Mouse (Mus musculus) heart, adult 8-10 months (tissue): ENCODE measurements around the gene Ggta1. TPM values are rescaled to one million over a fixed set of nuclear protein-coding genes. Genes with fewer than 3 reads are reported as not detected.
"Not testable (repeated sequence)": the region's sequence is repeated elsewhere in the genome, so short reads cannot be mapped to it uniquely, and the experiment has no call there.

ENCODE experiments used
- DNase-seq: peaks from one replicate; pipeline ENCODE4 v3.0.0; 2022; ENCODE audit warnings: low spot score
- total RNA-seq, 4 experiments: library from RNA; stranded (reverse); gene quantifications; 2 replicates each; pipeline ENCODE4 v1.2.4; 2022

Ggta1 gene
- total RNA-seq, 4 experiments from 2014 or later, result 9.9 to 18.2 (median 14.5) TPM

DNA sequence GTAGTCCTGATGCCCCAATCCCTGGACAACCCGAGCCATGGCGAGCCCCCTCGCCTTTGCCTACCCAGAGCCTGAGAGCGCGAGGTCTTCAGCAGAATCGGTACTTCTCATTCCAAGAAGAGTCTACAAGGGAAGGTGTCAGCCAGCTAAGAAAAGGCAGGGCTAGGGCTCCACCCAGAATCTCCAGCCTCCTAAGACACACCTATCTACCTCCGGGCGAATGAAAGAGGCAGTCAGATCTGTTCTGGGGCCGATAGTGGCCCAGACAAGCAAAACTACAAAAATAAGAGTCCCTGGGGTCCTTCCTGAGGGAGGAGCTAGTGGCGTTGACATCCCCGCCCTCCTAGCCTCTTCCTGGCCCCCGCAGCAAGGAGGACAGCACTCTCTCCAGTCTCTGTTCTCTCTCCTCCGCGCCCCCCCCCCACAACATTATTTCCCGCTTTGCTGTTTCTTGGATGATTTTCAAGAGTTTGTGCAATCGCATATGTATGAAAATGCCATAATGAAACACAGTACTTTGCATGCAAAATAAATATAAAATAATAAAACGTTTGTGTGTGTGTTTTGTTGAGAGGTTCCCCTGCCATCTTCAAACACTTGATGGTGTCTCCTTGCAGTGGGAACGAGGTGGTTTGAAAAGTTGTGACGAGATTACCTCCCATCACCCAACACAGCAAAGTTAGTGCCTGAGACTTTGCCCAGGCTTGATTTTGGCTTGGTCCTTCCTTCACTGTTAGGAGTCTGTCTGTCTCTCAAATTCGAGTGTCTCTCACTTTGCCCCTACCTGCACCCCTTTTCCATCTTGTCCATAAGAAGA is 1.7 kb downstream of the Ggta1 start:
- DNase-seq, result peak; percentile 44

DNA sequence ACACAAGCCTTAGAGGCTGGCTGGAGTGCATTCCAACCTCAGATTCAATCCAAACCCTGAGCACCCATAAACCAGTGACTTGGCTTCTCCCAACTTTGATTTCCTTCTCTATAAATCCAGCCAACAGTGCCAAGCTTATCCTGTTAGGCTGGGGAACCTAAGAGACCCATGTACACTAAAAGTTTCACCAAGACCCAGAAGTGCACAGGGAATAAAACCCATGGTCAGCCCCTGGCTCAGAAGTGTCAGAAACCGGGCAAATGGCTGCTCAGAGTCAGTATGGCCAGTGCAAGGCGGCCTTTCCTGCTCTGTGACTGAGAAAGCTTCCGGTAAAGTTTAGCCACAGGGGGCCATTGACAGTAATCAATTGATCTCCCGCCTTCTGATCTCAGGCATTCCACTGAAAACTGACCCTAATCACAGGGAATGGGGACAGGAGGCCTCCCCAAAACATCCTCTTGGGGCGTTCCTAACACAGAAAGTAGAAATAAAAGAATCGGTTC is 2.6 kb downstream of the Ggta1 start:
- DNase-seq, result no peak

DNA sequence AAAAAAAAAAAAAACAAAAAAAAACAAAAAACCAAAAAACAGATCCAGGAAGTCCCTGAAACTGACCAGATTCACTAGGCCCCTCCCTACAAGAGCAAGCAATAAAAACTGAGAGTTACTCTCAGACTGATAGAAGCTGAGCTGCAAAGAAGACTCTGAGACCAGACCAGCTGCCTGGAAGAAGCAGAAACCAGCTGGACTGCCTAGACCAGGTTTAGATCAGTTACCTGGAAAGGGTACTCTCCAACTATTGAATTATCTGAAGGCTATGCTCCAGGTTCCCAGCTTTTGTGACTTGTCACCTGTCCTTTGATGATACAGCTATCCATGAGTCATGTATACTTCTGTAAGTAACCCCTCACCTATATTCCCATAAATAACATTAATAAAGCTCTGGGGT is 3.7 kb downstream of the Ggta1 start:
- no peak for DNase-seq

DNA sequence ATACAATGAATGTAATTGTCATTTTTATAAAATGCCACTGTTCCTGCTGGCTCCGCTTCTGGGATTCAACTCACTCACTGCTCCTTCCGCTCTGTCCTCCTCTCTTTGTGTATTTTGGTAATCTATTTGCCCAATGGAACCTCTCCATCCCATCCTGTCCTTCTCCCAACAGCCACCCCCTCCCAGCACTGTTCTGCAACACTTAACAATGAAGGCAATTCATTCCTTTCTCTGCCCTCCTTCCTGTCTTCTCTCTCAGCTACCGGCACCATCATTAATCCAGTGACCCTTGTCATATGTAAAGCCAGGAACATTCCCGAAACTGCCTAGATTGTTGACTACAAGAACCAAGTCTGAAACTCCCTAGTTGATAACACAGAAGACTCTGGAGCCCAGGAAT is 4.6 kb downstream of the Ggta1 start:
- DNase-seq, result no peak

DNA sequence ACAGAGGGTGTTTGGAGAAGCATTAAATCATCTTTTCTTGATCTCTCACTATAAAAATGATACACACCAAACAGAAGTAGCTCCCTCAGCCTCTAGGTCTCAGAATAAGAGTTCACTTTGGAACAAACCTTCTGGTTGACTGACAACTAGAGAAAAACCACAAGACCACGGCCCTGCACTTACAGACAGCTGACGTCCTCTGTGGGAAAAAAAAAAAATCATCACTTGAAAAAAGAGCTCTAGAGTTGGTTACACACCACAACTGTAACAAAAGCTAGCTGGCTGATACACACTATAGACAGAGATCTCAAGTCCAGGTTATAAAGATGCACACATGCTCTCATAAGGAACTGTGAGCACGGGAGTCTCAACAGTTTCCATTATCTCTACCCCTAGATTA is 9.3 kb downstream of the Ggta1 start:
- DNase-seq, result no peak

DNA sequence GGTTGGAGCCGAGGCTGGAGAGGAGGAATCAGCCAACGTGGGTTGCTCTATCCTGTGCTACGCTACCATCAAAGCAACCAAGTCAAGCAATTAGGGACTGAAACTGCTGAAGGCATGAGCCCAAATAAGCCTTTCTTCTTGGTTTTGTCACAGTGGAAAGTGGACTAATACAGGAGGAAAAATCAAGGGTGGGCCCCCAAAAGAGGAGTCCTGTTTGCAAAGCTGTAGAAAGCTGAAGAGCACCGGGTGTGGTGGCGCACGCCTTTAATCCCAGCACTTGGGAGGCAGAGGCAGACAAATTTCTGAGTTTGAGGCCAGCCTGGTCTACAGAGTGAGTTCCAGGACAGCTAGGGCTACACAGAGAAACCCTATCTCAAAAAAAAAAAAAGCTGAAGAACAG is 10.3 kb downstream of the Ggta1 start:
- DNase-seq, result not testable (repeated sequence)

DNA sequence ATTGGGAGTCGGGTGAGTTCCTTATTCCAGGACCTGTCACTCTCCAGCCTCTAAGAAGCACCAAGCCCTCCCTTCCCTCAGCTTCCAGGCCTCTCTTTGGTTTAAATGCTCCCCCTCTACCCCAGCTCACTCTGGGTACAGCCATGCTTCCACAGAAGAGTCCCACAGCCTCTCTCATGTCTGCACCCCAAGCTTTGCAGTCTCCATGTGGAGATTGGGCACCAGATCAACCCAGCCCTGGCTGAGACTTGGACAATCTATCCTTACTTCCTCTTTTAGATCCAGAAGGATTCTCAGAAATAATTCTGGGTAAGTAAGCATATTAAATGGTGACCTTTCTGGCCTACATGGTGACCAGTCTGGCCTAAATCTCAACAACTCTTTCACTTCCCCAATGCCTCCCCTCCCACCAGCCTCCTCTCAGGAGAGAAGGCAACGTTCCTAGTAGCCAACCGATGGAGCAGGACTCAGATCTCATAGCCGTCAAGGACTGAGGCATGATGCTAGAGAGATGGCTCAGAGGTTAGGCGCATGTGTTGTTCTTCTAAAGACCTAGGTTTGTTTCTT is 11.5 kb downstream of the Ggta1 start:
- no peak for DNase-seq

DNA sequence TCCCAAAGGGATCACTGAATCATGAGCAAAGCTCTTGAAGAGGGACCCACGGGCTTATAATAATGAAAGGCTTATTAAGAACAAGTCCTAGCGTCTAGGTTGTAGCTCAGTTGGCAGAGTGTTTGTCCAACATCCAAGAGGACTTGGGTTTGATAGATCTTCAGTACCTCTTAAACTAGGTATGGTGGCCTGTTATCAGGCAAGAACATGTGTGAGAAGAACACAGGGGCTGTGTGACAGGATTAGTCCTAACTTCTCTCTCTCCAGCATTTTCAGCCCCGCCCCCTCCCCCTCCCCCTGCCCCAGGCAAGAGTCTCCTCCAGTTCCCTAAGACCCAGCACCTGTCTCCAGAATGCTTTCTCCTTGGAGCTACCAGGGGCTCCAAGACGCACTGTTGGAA is 12.2 kb downstream of the Ggta1 start:
- DNase-seq, result no peak

DNA sequence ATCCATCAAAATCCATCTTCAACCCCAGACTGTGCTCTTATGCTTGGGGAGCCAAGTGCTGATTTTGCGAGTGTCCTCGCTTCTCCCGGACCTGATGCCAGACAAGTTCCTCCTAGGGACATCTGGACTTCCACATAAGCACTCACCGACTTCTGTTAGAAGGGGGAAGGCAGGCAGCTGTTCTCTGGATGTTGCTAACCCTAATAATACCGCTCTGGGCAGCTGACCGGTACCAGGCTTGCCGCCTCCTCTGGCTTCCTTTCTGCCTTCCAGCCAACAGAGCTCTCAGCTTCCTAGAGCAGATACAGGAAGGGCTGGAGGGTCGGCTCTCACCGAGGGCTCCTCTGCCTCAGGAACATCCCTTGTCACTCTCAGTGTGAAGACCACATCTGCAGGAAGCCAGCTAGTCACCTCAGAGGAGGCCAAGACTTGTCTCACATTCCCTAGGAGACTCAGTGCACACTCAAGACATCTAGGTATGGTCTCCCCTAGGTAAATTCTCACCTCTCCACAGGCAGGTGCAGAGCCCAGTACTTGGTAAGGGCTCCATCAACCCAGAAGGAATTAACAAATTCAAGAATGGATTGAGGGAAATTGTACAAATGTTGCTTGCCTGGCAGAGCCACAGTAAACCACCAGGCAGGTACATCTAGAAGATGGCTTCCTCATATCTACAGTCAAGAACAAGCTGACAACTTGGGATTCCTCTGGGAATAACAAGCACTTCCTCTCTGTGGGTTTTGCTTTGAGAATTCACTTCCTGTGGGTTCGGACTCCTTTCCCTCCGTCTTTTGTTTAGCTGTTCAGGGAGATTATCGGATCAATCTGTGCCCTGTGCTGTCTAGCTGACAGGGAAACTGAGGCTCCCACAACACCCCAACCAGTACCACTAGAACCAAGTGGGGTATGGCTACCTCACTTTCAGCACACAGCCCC is 13.1 kb downstream of the Ggta1 start:
- DNase-seq, result no peak

DNA sequence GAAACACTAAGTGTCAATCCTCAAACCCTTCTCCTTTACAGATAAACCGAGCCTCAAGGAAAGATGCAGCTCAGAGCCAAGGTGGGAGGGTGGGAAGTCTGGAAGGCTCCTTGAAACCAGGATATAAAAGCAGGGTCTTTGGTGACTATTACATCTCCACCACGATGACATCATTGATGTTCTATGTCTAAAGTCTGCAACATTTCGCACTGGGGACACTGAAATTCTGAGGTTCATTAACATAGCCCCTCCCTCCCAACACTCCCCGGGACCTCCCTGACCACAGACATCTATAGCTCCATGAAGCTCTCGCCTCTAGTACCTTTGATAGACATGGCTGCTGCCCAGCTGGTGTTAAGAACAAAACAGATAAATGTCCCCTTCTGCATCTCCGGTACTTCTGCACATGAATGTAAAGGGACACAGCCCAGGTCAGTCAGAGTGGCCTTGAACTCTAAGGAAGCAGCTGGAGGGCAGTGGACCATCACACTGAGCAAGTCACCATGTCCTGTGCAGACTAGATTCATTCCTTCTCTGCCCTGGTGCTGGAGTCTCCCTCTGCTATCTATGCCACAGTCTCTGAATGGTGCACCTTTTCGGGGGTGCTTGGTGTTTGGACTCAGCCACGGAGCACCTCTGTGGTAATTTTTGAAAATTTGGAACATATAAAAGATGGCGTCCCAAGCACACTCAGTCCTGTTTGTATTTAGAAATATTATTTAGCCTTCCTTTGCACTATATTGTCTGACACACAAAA is 13.9 kb downstream of the Ggta1 start:
- DNase-seq, result no peak

DNA sequence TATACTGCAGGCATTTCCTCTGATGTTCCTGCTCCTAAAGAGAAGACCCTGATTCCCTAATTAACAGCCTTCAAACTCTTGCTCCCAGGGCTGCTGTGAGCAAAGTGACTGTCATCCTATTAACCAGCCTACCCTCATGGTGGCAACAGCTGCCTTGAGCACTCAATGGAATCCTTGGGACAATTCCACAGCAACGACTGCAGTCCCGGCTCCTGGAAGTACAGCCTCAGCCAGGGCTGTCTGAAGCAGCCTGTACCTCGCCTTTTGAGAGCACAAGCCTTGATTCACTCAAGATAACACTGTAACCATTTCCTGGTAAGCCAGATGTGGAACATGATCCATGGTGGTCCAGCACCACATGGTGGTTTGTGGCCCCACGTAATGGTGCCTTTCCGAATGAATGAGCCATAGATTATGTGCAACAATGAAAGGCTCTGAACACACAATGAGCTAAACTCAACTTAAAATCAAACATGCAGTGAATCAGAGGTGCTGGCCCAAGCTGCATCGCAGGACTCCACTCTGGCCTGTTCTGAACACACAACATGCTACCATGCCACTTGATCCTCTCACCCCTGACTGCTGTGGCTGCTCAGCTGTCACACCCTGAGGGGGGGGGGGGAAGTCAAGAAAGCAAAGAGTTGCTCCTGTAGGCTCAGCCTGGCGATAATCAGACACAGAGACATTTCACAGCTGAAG is 14.7 kb downstream of the Ggta1 start:
- no peak for DNase-seq

DNA sequence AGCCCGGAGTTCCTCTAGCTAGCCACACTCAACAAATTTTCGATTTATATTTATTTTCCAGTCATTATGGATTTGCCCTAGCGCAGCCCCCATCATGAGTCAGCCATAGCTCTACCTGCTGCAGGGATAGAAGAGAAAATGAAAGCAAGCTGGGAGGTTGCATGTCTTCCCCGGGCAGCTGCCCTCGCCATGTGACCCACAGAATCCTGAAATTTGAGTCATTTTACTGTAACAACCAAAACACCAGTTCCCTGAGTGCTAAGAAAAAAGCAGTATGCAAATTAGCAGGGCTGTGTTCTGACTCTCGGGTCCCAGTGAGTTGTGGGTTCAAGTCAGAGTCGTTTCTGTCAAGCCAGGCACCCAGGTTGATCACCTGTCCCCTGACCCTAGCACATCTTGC is 15.6 kb downstream of the Ggta1 start:
- DNase-seq, result no peak

DNA sequence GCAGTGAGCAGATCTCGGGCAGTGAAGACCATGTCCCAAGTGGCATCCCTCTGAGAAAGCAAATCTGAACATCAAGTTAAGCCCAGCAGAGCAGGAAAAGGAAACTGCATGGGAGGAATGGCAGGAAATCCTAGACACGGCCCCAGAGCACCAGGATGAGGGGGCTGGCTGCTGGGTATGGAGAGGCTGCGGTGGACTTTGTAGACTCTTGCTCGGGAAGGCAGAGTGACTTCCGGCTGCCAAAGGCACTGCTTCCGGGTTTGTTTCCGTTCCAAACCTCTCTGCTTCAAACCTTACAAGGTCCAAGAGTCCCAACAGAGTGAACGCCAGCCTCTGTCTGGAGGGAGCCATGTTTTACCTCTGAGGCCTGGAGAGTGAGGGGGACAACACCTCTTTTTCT is 16.2 kb downstream of the Ggta1 start:
- DNase-seq, result peak; percentile 66

DNA sequence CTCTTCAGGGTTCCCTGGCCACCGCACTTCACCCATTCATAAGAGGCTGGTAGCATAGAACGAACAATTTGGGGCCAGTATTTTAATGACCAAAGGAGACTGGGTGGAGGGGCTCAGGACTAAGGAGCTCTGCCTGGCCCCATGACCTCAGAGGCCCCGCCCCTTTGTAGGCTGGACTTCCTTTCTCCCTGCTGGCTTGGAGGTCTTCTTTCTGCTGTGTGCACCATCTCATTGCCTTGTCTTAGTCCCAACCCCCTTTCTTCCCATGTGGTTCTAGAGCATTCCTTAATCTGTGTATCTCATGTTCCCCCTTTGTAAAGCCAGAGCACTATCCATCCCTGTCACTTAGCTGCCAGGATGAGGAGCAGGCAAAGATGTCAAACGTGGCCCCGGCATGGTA is 16.7 kb downstream of the Ggta1 start:
- no peak for DNase-seq

DNA sequence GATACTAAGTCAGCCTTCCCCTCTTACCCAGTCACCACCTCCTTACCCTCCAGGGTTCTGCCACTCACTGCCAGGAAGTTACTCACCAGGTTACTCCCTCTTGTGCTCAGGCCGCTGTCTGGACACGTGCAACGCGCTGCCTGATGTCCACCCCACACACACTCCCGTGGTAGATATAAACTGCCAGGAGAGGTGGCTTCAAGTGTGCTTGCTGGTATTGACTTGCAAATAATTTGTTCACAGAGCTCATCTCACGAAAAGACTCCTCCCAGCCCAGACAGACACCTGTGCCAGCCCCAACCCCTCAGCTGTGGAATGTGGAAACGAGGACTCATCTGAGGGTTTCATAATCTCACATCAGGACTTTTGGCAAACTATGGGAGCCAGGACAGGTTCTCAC is 17.4 kb downstream of the Ggta1 start:
- DNase-seq, result no peak

DNA sequence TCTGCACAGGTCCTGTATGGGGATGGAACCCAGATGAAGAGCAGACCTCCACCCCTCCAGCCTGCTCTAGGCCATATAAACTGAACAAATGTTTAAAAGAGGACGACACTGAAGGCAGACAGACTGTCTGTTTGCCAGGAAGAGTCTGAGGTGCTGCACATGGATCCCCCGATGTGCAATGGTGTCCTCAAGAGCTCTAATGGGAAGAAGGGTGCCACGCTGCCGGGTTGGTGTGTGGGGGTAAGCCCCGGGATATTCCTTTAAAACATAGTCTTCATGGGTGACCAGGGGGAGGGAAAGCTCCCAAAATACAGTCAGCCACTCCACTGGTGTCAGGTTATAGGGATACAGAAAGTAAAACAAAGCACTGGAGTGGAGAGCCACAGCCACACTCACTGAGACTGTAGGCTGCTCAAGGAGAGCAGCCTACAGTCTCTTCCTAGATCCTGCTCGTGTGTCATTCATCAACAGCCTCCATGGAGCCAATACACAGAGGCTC is 18.2 kb downstream of the Ggta1 start:
- no peak for DNase-seq

DNA sequence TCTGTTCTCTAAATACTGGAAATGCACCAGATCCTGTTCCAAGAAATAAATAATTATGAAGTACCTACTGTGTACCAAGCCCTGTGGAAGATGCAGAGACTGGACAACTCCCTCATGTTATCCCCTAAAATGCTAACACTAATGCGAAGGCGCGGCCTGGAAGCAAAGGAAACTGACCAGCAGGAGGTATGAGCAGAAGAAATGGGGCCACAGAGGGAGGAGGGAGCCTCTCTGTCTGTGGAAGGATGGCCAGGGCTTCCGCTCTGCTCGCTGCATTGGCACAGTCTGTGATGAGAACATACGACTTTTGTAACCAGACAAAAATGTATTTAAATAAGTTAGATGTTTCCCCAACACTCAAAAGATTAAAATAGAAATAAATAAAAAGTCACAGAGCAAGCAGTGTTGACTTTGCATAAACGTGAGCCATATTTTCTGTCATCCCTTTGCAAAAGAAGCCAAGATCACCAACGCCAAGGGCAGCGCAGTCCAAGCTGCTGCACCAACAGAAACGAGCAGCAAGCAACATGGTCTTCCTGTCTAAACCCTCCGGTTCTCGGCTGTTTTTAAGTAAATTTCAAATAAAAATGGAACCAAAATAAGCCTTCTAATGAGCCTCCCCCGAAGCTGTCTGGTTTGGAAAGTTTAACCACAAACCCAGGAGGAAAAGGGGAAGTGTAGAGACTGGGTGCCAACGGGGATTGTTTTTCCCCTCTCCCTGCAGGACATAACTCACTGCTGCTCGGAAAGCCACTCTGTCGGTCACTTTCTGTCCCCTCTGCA is 18.9 kb downstream of the Ggta1 start:
- DNase-seq, result no peak

DNA sequence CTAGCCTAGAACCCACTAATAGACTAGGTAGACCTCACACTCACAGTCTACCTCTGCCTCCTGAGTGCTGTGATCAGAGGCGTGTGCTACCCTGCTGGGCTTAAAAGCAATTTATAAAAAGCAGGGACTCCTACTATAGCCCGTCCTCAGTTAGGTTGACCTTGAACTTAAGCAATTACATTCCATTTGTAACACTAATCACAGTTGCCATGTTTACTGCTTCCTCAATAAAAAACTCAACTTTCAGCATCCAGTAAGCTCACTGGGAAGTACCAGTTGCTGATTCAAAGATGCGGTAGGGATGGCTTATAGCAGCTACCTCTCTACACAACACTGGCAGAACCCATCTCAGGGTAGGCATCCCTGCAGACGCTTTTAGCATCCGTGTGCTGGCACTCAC is 19.7 kb downstream of the Ggta1 start:
- no peak for DNase-seq

DNA sequence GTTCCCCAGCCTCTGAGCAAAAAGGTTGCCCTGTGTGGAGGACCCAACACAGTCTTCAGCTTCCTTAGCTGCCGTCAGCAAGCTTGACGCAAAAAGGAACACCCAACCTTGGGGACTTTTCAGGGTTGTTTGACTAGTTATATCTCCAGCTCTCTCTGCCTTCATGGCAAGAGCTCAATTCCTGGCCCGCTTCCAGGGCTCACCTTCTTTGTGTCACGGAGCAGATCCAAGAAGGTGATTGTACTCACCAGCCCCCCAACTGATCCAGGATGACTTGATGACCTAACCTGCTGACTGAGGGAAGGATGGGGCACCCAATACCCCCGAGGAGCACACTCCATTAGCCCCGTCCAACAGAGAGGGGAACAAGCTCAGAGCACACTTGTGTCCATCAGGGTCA is 21.0 kb downstream of the Ggta1 start:
- no peak for DNase-seq

DNA sequence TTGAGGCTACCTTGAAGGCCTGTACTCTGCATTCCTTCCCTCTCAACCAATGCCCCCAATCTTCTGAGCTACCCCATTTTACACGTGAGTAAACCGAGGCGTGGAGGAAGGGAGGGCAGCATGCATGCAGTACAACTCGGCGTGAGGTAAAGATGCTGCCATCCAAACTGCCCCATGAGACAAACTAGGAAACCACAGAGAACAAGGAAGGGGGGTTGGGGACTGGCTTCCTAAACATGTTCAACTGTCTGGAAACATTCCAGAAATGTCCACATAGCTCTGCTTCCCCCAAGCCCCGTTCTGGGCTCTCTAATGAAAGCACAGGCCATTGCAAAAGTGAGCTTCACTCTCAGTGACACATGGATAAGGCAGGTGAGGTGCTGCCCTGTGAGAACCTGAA is 21.6 kb downstream of the Ggta1 start:
- DNase-seq, result no peak
